Mouse (Mus musculus): ENCODE measurements around the gene Hipk1. TPM values are rescaled to one million over a fixed set of nuclear protein-coding genes. Genes with fewer than 3 reads are reported as not detected.

The Hipk1 gene
- polyA plus RNA-seq, 1 experiment from 2014 or later: 9.5 TPM

GRCm38 (mm10) chr3:103759261-103759970 lies 31.9 kb downstream of the Hipk1 start:
- H3K36me3 ChIP-seq: peaks cover 71% of the 10 kb centered on the region
- peaks cover 13% of the 10 kb centered on the region; the same call in 1 of the 2 replicates for H3K4me1 ChIP-seq
- DNase-seq (ENCODE audit: low spot score): no peak
- H3K4me3 ChIP-seq: no peak overlapping the region
- H3K9me3 ChIP-seq: no peaks in the 10 kb centered on the region
- no peak overlapping the region for H3K27ac ChIP-seq
- H3K27me3 ChIP-seq (ENCODE audit: insufficient read depth, poor library complexity, severe bottlenecking): no peaks in the 10 kb centered on the region
- 78% methylated on average over 5 of the region's 5 CpGs for WGBS

DNA sequence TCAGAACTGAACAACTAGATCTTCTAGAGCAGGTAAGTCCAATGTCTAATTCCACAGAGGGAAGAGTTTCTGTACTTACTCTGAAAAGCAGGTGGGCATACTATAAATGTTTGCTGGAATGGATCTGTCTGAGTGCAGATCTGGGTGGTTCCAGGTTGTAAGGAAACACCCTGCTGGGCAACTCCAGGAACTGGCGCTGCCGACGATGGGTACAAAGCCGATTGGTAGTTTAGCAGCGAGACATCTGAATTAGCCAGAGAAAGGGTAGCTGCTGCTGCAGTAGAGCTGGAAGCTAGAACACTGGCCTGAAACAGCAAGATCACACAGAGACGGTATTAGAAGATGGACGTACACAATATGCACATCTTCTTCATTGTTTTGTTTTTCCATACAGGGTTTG lies 32.9 kb downstream of the Hipk1 start:
- 89% methylated on average over 7 of the region's 7 CpGs for WGBS
- Histone ChIP-seq H3K27me3 (ENCODE audit: insufficient read depth, poor library complexity, severe bottlenecking) (no peaks in the 10 kb centered on the region), H3K27ac (no peak overlapping the region), H3K9me3 (no peaks in the 10 kb centered on the region), H3K4me1 (peaks cover 13% of the 10 kb centered on the region; the same call in 1 of the 2 replicates), H3K36me3 (peaks cover 74% of the 10 kb centered on the region), H3K4me3 (no peak overlapping the region)
- DNase-seq (ENCODE audit: low spot score): no peak

DNA sequence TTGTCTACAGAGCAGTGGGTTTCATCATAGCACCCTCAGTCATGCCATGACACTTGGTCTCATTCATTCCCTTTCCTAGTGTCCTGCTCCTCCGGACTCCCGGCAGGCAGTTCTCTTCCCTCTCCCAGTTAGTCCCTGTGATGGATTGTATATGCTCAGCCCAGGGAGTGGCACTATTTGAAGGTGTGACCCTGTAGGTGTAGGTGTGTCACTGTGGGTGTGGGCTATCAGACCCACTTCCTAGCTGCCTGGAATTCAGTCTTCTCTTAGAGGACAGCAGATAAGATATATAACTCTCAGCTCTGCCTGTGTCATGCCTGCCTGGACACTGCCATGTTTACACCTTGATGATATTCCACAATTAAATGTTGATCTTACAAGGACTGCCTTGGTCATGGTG lies 34.4 kb downstream of the Hipk1 start:
- Histone ChIP-seq H3K9me3 (no peaks in the 10 kb centered on the region), H3K27ac (no peak overlapping the region), H3K36me3 (peaks cover 71% of the 10 kb centered on the region), H3K4me1 (peaks cover 13% of the 10 kb centered on the region; the same call in 1 of the 2 replicates), H3K27me3 (ENCODE audit: insufficient read depth, poor library complexity, severe bottlenecking) (no peaks in the 10 kb centered on the region), H3K4me3 (no peak overlapping the region)
- WGBS: 86% methylated on average over 2 of the region's 2 CpGs
- DNase-seq (ENCODE audit: low spot score): no peak

GRCm38 (mm10) chr3:103755351-103755750 lies 36.0 kb downstream of the Hipk1 start:
- H3K9me3 ChIP-seq: no peaks in the 10 kb centered on the region
- no peak overlapping the region for H3K4me3 ChIP-seq
- 21% methylated on average over 3 of the region's 3 CpGs for WGBS
- H3K4me1 ChIP-seq: peaks cover 13% of the 10 kb centered on the region; the same call in 1 of the 2 replicates
- H3K36me3 ChIP-seq: peaks cover 62% of the 10 kb centered on the region
- H3K27ac ChIP-seq: no peak overlapping the region
- H3K27me3 ChIP-seq (ENCODE audit: insufficient read depth, poor library complexity, severe bottlenecking): no peaks in the 10 kb centered on the region
- no peak for DNase-seq (ENCODE audit: low spot score)

DNA sequence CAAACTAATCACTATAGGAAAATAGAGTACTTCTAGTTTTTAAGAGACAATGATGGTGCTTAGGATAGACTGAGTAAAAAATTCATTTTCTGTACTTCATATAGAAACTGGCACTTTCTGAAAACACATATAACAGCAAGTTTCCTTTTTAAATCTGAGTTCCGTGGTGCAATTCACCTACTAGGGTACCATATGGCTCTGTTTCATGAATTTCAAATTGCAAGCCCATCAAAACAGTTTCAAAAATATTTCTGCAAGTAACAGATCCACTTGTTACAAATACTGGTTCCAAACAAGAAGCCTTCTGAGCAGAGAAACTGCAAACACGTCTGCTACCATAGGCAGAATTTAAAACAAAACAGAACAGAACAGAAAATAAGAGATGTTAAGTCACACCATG lies 39.8 kb downstream of the Hipk1 start:
- H3K4me3 ChIP-seq: no peak overlapping the region
- WGBS: 89% methylated on average over 2 of the region's 2 CpGs
- no peak for DNase-seq (ENCODE audit: low spot score)
- H3K4me1 ChIP-seq: peaks cover 13% of the 10 kb centered on the region; the same call in 1 of the 2 replicates
- no peaks in the 10 kb centered on the region for H3K27me3 ChIP-seq (ENCODE audit: insufficient read depth, poor library complexity, severe bottlenecking)
- no peak overlapping the region for H3K27ac ChIP-seq
- peaks cover 67% of the 10 kb centered on the region for H3K36me3 ChIP-seq
- no peaks in the 10 kb centered on the region for H3K9me3 ChIP-seq

- WGBS: 87% methylated on average over 5 of the region's 5 CpGs
- peaks cover 79% of the 10 kb centered on the region for H3K36me3 ChIP-seq
These were observed 44.7 kb downstream of the Hipk1 start for GRCm38 (mm10) chr3:103746711-103747110.

GRCm38 (mm10) chr3:103745001-103745770 lies 46.2 kb downstream of the Hipk1 start:
- no peaks in the 10 kb centered on the region for H3K9me3 ChIP-seq
- 89% methylated on average over 14 of the region's 14 CpGs for whole genome bisulfite sequencing
- peaks cover 5% of the 10 kb centered on the region; the same call in 1 of the 2 replicates for H3K4me1 ChIP-seq
- DNase-seq (ENCODE audit: low spot score): no peak
- H3K4me3 ChIP-seq: no peak overlapping the region
- H3K36me3 ChIP-seq: peaks cover 75% of the 10 kb centered on the region
- H3K27ac ChIP-seq: no peak overlapping the region
- H3K27me3 ChIP-seq (ENCODE audit: insufficient read depth, poor library complexity, severe bottlenecking): no peaks in the 10 kb centered on the region

More at GRCm38 (mm10) chr3:103746711-103747110, 44.7 kb downstream of the Hipk1 start:
- Histone ChIP-seq H3K4me1 (0 out of 2 replicates have a peak, but pooled peaks cover 5% of the 10 kb centered on the region), H3K27ac (no peak overlapping the region), H3K27me3 (ENCODE audit: insufficient read depth, poor library complexity, severe bottlenecking) (no peaks in the 10 kb centered on the region), H3K4me3 (no peak overlapping the region), H3K9me3 (no peaks in the 10 kb centered on the region)
- DNase-seq (ENCODE audit: low spot score): no peak

DNA sequence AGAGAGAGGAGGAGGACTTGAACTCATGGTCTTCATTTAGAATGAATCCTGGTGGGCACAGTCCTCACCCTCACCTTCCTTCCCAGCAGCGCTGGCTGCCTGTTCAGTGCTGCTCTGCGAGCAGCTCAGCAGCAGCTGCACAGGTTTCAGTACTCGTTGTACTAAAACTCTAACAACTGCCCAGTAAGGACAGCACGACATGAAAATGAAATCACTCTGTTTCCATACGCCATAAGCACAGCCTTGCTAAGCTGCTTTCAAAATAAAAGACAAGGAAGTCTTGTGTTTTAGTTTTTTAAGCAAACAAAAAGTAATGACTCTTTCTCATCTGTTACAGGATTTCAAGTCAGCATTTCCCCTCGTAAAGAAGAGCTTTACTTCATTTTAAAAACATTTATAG lies 48.2 kb downstream of the Hipk1 start:
- Histone ChIP-seq H3K27ac (no peak overlapping the region), H3K9me3 (no peaks in the 10 kb centered on the region), H3K4me3 (no peak overlapping the region), H3K4me1 (peaks cover 13% of the 10 kb centered on the region; the same call in 1 of the 2 replicates), H3K27me3 (ENCODE audit: insufficient read depth, poor library complexity, severe bottlenecking) (no peaks in the 10 kb centered on the region), H3K36me3 (peaks cover 55% of the 10 kb centered on the region)
- 91% methylated on average over 6 of the region's 6 CpGs for WGBS
- no peak for DNase-seq (ENCODE audit: low spot score)

GRCm38 (mm10) chr3:103740342-103740741 lies 51.0 kb downstream of the Hipk1 start:
- H3K36me3 ChIP-seq: peaks cover 30% of the 10 kb centered on the region
- WGBS: 51% methylated on average over 5 of the region's 5 CpGs
- H3K27me3 ChIP-seq (ENCODE audit: insufficient read depth, poor library complexity, severe bottlenecking): no peaks in the 10 kb centered on the region
- no peak overlapping the region for H3K4me3 ChIP-seq
- DNase-seq (ENCODE audit: low spot score): no peak
- no peak overlapping the region for H3K27ac ChIP-seq
- H3K4me1 ChIP-seq: peaks cover 36% of the 10 kb centered on the region
- no peaks in the 10 kb centered on the region for H3K9me3 ChIP-seq

DNA sequence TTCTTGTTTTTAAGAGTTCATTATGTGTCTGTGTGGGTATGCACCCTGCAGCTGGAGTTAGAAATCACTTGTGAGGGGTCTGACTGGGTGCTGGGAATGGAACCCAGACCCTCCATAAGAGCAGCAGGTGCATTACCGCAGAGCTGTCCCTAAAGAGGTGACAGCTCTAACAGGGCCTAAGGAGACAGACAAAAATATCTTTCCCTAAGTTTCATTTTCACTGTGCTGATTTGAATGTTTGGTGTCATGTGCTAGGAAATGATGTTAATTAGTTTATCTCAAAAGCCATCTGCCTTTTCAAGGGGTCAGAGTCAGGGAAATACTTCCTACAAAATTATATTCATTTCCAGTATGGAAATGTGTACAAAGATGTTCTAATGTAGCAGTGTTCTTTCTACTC lies 52.0 kb downstream of the Hipk1 start, which contains the start of gene Gm10964:
Gene Gm10964 (plus strand): TSS at position 38 of the 400 bp plus-strand sequence.
- no peak for DNase-seq (ENCODE audit: low spot score)
- Histone ChIP-seq H3K4me1 (peaks cover 46% of the 10 kb centered on the region), H3K27me3 (ENCODE audit: insufficient read depth, poor library complexity, severe bottlenecking) (no peaks in the 10 kb centered on the region), H3K4me3 (peak within 1 kb of the TSS; percentile 53), H3K36me3 (peaks cover 19% of the 10 kb centered on the region), H3K27ac (peak within 1 kb of the TSS; percentile 87), H3K9me3 (no peaks in the 10 kb centered on the region)
- WGBS: 84% methylated on average over 1 of the region's 1 CpGs

- H3K4me3 ChIP-seq: peak within 1 kb of the TSS; percentile 53
- H3K4me1 ChIP-seq: peaks cover 60% of the 10 kb centered on the region
- DNase-seq (ENCODE audit: low spot score): peak; percentile 97
- under 1% methylated on average over 18 of the region's 18 CpGs for WGBS
- peak within 1 kb of the TSS; percentile 87 for H3K27ac ChIP-seq
- H3K9me3 ChIP-seq: no peaks in the 10 kb centered on the region
- peaks cover 7% of the 10 kb centered on the region; the same call in 1 of the 2 replicates for H3K36me3 ChIP-seq
- no peaks in the 10 kb centered on the region for H3K27me3 ChIP-seq (ENCODE audit: insufficient read depth, poor library complexity, severe bottlenecking)
These were observed 53.4 kb downstream of the Hipk1 start, which contains the start of gene Olfml3 for GRCm38 (mm10) chr3:103737778-103738571. Gene Olfml3 (minus strand): TSS chr3:103738001.

DNA sequence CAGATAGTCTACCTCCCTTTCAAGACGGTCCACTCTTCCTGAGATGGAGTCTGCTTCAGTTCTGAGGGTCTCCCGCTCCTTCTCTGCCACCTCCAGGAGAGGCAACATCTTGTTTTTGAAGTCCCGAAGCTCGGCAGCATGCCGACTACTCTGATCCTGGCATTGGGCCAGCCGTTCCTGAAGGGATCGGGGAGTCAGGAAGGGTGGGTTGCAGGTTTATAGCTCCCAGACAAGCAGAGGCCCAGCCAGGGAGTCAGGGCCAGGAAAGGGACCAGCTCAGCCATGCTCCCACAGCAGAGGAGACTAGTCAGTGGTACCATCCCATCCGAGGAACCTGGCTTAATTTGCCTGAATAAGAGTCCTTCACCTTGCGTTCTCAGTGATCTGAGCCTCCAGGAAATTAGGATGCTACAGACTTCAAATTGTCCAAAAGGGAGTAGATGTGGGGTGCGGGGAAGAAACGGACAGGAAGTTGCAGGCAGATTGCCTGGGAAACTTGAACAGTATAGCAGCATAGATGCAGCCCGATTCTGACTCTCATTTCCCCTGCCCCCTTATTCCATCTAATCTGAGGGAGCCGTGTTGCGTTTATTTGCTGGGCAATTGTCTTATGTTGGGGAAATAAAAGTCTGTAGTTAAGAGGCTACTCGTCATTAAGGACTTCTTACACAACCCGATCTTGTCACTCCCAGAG lies 54.2 kb downstream of the Hipk1 start:
- DNase-seq (ENCODE audit: low spot score): no peak
- Histone ChIP-seq H3K9me3 (no peaks in the 10 kb centered on the region), H3K27me3 (ENCODE audit: insufficient read depth, poor library complexity, severe bottlenecking) (no peaks in the 10 kb centered on the region), H3K36me3 (peaks cover 4% of the 10 kb centered on the region; the same call in 1 of the 2 replicates), H3K27ac (peak overlapping the region; percentile 87), H3K4me1 (peaks cover 63% of the 10 kb centered on the region), H3K4me3 (peak overlapping the region; percentile 53)
- whole genome bisulfite sequencing: 48% methylated on average over 16 of the region's 16 CpGs
